In genomic region chr6:35598406-35599185, GRCm38 (mm10) we compare ENCODE assay signal across 11 mouse cellular contexts. TPM values are rescaled to one million over a fixed set of nuclear protein-coding genes. Genes with fewer than 3 reads are reported as not detected.
DNase-seq lines count a peak whose midpoint lies in the region; ATAC-seq and TF ChIP-seq lines count a peak whose summit lies in the region.
"Had no signal": no experiment of that assay in that cellular context is flagged by ENCODE, and none has a peak within 500 bp of the region (broad histone marks: within the 10 kb centered on the region; RNA-seq: fewer than 3 reads in every experiment).

No protein-coding gene starts in this region.

- no peak for TF ChIP-seq CTCF in brain, embryonic 14.5 days (IDR thresholded peaks at IDR 0.05; ENCODE audit: borderline replicate concordance, extremely low read depth, insufficient read depth, insufficient read length)

- intact Hi-C loops in left cerebral cortex, postnatal 25 days (cut with DNase I), result loop anchor here (5.0 kb wide), 1 partner anchor 609 kb away; no protein-coding TSS in a partner anchor

- H3K4me2 ChIP-seq in forebrain, embryonic 13.5 days, result no peak overlapping the region
- no peak overlapping the region for H3K4me2 ChIP-seq in forebrain, embryonic 11.5 days (ENCODE audit: low read depth, low read length, severe bottlenecking)
- H3K4me2 ChIP-seq: limb, embryonic 15.5 days had no signal

- no peak overlapping the region for H3K9ac ChIP-seq in forebrain, embryonic 13.5 days
- no peak overlapping the region for H3K9ac ChIP-seq in forebrain, embryonic 11.5 days (ENCODE audit: low read length)
- H3K9ac ChIP-seq: limb, embryonic 15.5 days had no signal

- 55% methylated on average over 12 of the region's 12 CpGs for WGBS in forebrain, embryonic 13.5 days
- WGBS in forebrain, embryonic 11.5 days, result 77% methylated on average over 12 of the region's 12 CpGs

- no peaks in the 10 kb centered on the region for H3K36me3 ChIP-seq in forebrain, embryonic 13.5 days (ENCODE audit: poor library complexity, severe bottlenecking)
- no peaks in the 10 kb centered on the region for H3K36me3 ChIP-seq in forebrain, embryonic 11.5 days (ENCODE audit: control insufficient read depth, insufficient read depth, low read length)
- H3K36me3 ChIP-seq: limb, embryonic 15.5 days had no signal

- peak; percentile 84 for ATAC-seq in forebrain, embryonic 13.5 days
- no peak for ATAC-seq in forebrain, embryonic 11.5 days (replicated peaks; ENCODE audit: low FRiP score)
- ATAC-seq in megakaryocyte-erythroid progenitor cell, adult 5-6 weeks (replicated peaks; ENCODE audit: low FRiP score, low TSS enrichment, poor library complexity, severe bottlenecking), result no peak
- no peak for ATAC-seq in erythroid progenitor cell, adult 5-6 weeks (replicated peaks; ENCODE audit: low FRiP score, poor library complexity, severe bottlenecking)

- no peak overlapping the region for H3K27ac ChIP-seq in forebrain, embryonic 13.5 days
- H3K27ac ChIP-seq in forebrain, embryonic 11.5 days (ENCODE audit: low read depth, low read length), result no peak overlapping the region
- H3K27ac ChIP-seq: limb, embryonic 15.5 days had no signal

- no peaks in the 10 kb centered on the region for H3K27me3 ChIP-seq in forebrain, embryonic 13.5 days
- H3K27me3 ChIP-seq in forebrain, embryonic 11.5 days (ENCODE audit: control insufficient read depth, insufficient read depth, low read length), result no peaks in the 10 kb centered on the region
- H3K27me3 ChIP-seq: limb, embryonic 15.5 days had no signal

- DNase-seq in forebrain, embryonic 11.5 days (ENCODE audit: low spot score), result no peak
- DNase-seq in brain, embryonic 14.5 days (ENCODE audit: low read depth), result peak; percentile 69
- peak; percentile 51 to 57 for DNase-seq in layer of hippocampus, adult 8-10 months (ENCODE audit: low spot score in 2 of 2)
- DNase-seq in left cerebral cortex, postnatal 25 days (ENCODE audit: low spot score in 2 of 2), result peak; percentile 80 to 97
- DNase-seq in gastrocnemius, postnatal 4 days (ENCODE audit: low spot score in 2 of 2), result no peak
- DNase-seq: kidney, adult 9 months had no signal

- no peak overlapping the region for H3K4me3 ChIP-seq in forebrain, embryonic 13.5 days
- H3K4me3 ChIP-seq in forebrain, embryonic 11.5 days (ENCODE audit: low read depth, low read length), result no peak overlapping the region
- H3K4me3 ChIP-seq: limb, embryonic 15.5 days; myocyte had no signal

- TF ChIP-seq POLR2A in brain, embryonic 14.5 days (IDR thresholded peaks at IDR 0.05; ENCODE audit: borderline replicate concordance, extremely low read depth, insufficient read depth, insufficient read length, poor library complexity, severe bottlenecking), result no peak

- no peaks in the 10 kb centered on the region for H3K9me3 ChIP-seq in forebrain, embryonic 13.5 days (replicated peaks)
- no peaks in the 10 kb centered on the region for H3K9me3 ChIP-seq in forebrain, embryonic 11.5 days (ENCODE audit: control insufficient read depth, low read length)
- H3K9me3 ChIP-seq: limb, embryonic 15.5 days had no signal

- H3K4me1 ChIP-seq in forebrain, embryonic 13.5 days, result peaks cover 4% of the 10 kb centered on the region; the same call in 1 of the 2 replicates
- no peaks in the 10 kb centered on the region for H3K4me1 ChIP-seq in forebrain, embryonic 11.5 days (replicated peaks; ENCODE audit: control insufficient read depth, insufficient read depth, low read length)
- H3K4me1 ChIP-seq: limb, embryonic 15.5 days had no signal

RNA-seq across cellular contexts. Expression of gene Mtpn, which starts 58.9 kb away (rescaled TPM):
- 183 and 193 TPM in 2 replicates for polyA plus RNA-seq in forebrain, embryonic 13.5 days (2015; fragmentation: Nextera tagmentation; extraction: Ambion mirVana)
- polyA plus RNA-seq in forebrain, embryonic 11.5 days (2014; fragmentation: Nextera tagmentation; extraction: Ambion mirVana), result 156 and 166 TPM in 2 replicates
- polyA plus RNA-seq in brain, embryonic 14.5 days (2012; rRNA removed), result 75.0 and 101 TPM in 2 replicates
- 100 to 1,000 TPM; 215 to 260 (median 228) TPM for total RNA-seq in layer of hippocampus, adult 8-10 months (2022)
- total RNA-seq in left cerebral cortex, postnatal 25 days (2021), result 100 to 1,000 TPM; 295 to 317 TPM
- 10 to 100 TPM; 71.6 to 77.1 TPM for total RNA-seq in gastrocnemius, postnatal 4 days (2021)
- total RNA-seq in megakaryocyte-erythroid progenitor cell, adult 5-6 weeks (2014; fragmentation: Nextera tagmentation), result 67.6 and 81.6 TPM in 2 replicates
- total RNA-seq in megakaryocyte-erythroid progenitor cell, adult 5-6 weeks (2017), result 102 and 115 TPM in 2 replicates
- total RNA-seq in erythroid progenitor cell, adult 5-6 weeks (2015; ENCODE audit: low replicate concordance), result 46.9 and 67.1 TPM in 2 replicates
- 42.1 and 47.2 TPM in 2 replicates for total RNA-seq in erythroid progenitor cell, adult 5-6 weeks (2017; ENCODE audit: low replicate concordance)

Comparison
In these comparisons a context has a peak if more than half of its experiments do, and no peak if none do; other contexts are left out.
1. DNase-seq: peak in brain, embryonic 14.5 days (single experiment), layer of hippocampus, adult 8-10 months (2 of 2) and left cerebral cortex, postnatal 25 days (2 of 2); none in forebrain, embryonic 11.5 days (single experiment) and gastrocnemius, postnatal 4 days (0 of 2).